ENCODE assay signal across 22 mouse cellular contexts in the genomic region with DNA sequence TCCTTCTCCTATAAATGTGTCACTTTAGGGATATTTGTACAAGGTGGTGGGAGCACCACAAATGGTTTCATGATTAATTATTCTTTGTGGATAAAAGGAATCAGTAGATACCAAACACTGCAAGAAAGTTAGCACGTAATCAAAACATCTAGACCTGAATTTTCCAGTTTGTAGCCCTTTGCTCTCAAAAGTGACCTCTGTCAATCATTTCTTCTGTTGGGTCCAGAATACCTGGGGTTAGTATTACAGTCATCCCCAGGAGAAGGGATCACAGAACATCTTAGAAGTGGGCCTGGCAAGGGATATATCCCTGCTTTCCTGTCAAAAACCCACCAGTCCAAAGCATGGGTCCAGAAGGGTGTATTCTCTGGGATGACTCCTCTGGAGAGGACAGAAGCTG.
"Had no signal": no experiment of that assay in that cellular context is flagged by ENCODE, and none has a peak within 500 bp of the region (broad histone marks: within the 10 kb centered on the region; RNA-seq: fewer than 3 reads in every experiment).

No protein-coding gene starts in this region.

- H3K9ac ChIP-seq: forebrain, postnatal 0 days; heart, embryonic 13.5 days; heart, embryonic 15.5 days; hindbrain, embryonic 13.5 days; hindbrain, embryonic 15.5 days; limb, embryonic 13.5 days; limb, embryonic 15.5 days; liver, embryonic 12.5 days; liver, embryonic 14.5 days had no signal

- H3K27me3 ChIP-seq: heart, embryonic 13.5 days; heart, embryonic 15.5 days; hindbrain, embryonic 13.5 days; hindbrain, embryonic 15.5 days; limb, embryonic 13.5 days; limb, embryonic 15.5 days; liver, embryonic 12.5 days had no signal

- H3K36me3 ChIP-seq: heart, embryonic 13.5 days; heart, embryonic 15.5 days; hindbrain, embryonic 13.5 days; hindbrain, embryonic 15.5 days; limb, embryonic 13.5 days; limb, embryonic 15.5 days; liver, embryonic 12.5 days had no signal

- DNase-seq: forebrain, postnatal 0 days; gastrocnemius, postnatal 14 days; gastrocnemius, postnatal 36 days; heart, adult 11 months; heart, adult 2 months; heart, postnatal 14 days; heart, postnatal 36 days; kidney, adult 18-20 months; layer of hippocampus, adult 9-11 months; layer of hippocampus, postnatal 36 days; left cerebral cortex, postnatal 4 days had no signal

- H3K9me3 ChIP-seq: heart, embryonic 15.5 days; hindbrain, embryonic 13.5 days; hindbrain, embryonic 15.5 days; limb, embryonic 15.5 days; liver, embryonic 12.5 days had no signal

- H3K4me3 ChIP-seq: heart, adult 2 months; heart, embryonic 13.5 days; heart, embryonic 15.5 days; hindbrain, embryonic 13.5 days; hindbrain, embryonic 15.5 days; limb, embryonic 13.5 days; limb, embryonic 15.5 days; liver, embryonic 12.5 days had no signal

- H3K4me2 ChIP-seq: heart, embryonic 11.5 days; heart, embryonic 13.5 days; heart, embryonic 15.5 days; hindbrain, embryonic 13.5 days; hindbrain, embryonic 15.5 days; limb, embryonic 13.5 days; limb, embryonic 15.5 days; liver, embryonic 12.5 days had no signal

- ATAC-seq: forebrain, postnatal 0 days; hindbrain, postnatal 0 days; intestine, embryonic 16.5 days; liver, embryonic 12.5 days had no signal

- H3K27ac ChIP-seq: heart, adult 2 months; heart, embryonic 13.5 days; heart, embryonic 15.5 days; hindbrain, embryonic 13.5 days; hindbrain, embryonic 15.5 days; hindbrain, postnatal 0 days; limb, embryonic 13.5 days; liver, embryonic 12.5 days; liver, embryonic 14.5 days had no signal
